Mouse (Mus musculus) intestine, postnatal 0 days (tissue): ENCODE measurements around the gene Supt4a. TPM values are rescaled to one million over a fixed set of nuclear protein-coding genes. Genes with fewer than 3 reads are reported as not detected.

Experiments
- ATAC-seq: fragments of 200-750 bp; cut with Nextera tagmentation; 2 replicates; pipeline ENCODE4 v1.8.0; 2017; ENCODE audit warnings: mild to moderate bottlenecking, moderate TSS enrichment, moderate library complexity
- H3K27ac ChIP-seq: fragments of 300-500 bp; sonication (generic); 2 replicates; pipeline ENCODE4 v1.5.1; 2014; ENCODE audit warnings: mild to moderate bottlenecking, low read depth, low read length, moderate library complexity
- H3K27me3 ChIP-seq: fragments of 300-500 bp; sonication (generic); replicated peaks from 2 replicates; pipeline ENCODE4 v1.6.1; 2014; ENCODE audit warnings: low read length, mixed read lengths; ENCODE audit not compliant: control insufficient read depth, insufficient read depth
- H3K36me3 ChIP-seq: fragments of 300-500 bp; sonication (generic); 2 replicates; pipeline ENCODE4 v1.6.1; 2014; ENCODE audit warnings: mild to moderate bottlenecking, moderate library complexity; ENCODE audit not compliant: control insufficient read depth, insufficient read depth
- H3K4me1 ChIP-seq: fragments of 300-500 bp; sonication (generic); replicated peaks from 2 replicates; pipeline ENCODE4 v1.6.1; 2014; ENCODE audit warnings: antibody characterized with exemption, low read length, mixed read lengths; ENCODE audit not compliant: control insufficient read depth, insufficient read depth
- H3K4me2 ChIP-seq: fragments of 300-500 bp; sonication (generic); replicated peaks from 2 replicates; pipeline ENCODE4 v1.6.1; 2014; ENCODE audit warnings: low read depth, mild to moderate bottlenecking, moderate library complexity
- H3K4me3 ChIP-seq: fragments of 300-500 bp; sonication (generic); 2 replicates; pipeline ENCODE4 v1.5.1; 2014; ENCODE audit warnings: low read depth, low read length
- H3K9ac ChIP-seq: fragments of 300-500 bp; sonication (generic); 2 replicates; pipeline ENCODE4 v1.6.1; 2014; ENCODE audit warnings: mild to moderate bottlenecking, low read depth, low read length
- H3K9me3 ChIP-seq: fragments of 300-500 bp; sonication (generic); 2 replicates; pipeline ENCODE4 v1.6.1; 2016; ENCODE audit warnings: mixed run types; ENCODE audit not compliant: control insufficient read depth
- CTCF ChIP-seq: sonication (generic); IDR thresholded peaks from 2 replicates; pipeline ENCODE4 v1.5.1; 2016; ENCODE audit warnings: low read depth, mild to moderate bottlenecking, control low read depth, antibody characterized with exemption, moderate library complexity
- WGBS: fragments of 180-500 bp; shearing (Covaris S2); extraction: QIAGEN DNeasy Blood & Tissue Kit; methylation state at CpG from one replicate; pipeline ENCODE4 v1.1.7; 2014; 5-methylcytosine and 5-hydroxymethylcytosine counted together
- polyA plus RNA-seq: library from polyadenylated mRNA; unstranded; fragments of >200 nt; fragmentation: Nextera tagmentation; extraction: Ambion mirVana; gene quantifications from 2 replicates; pipeline ENCODE4 v1.2.1, GENCODE M21; 2015

Gene Supt4a
- polyA plus RNA-seq, 1 experiment from 2014 or later, result 87.5 TPM

DNA sequence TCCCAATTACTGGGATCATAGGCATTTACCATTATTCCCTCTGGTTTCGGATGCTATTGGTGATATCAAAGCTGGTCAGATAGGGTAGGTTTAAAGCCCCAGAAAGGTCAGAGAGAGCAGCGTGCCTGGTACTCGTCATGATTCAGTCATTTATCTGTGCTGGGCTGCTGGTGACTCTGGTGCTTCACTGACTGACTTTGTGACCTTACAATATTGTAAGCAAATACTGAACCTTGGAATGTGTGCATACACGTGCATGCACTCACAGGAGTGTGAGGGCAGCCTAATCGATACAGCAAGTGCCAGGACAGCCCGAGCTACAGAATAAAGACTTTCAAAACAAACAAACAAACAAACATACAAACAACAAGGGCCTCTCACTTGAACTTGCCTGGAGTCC is 1.7 kb upstream of the Supt4a start:
- Histone ChIP-seq H3K27me3 (no peaks in the 10 kb centered on the region), H3K4me2 (no peak overlapping the region), H3K36me3 (peaks cover 36% of the 10 kb centered on the region), H3K9ac (no peak overlapping the region), H3K4me3 (no peak overlapping the region), H3K27ac (no peak overlapping the region), H3K9me3 (no peaks in the 10 kb centered on the region), H3K4me1 (no peaks in the 10 kb centered on the region)
- ATAC-seq, result no peak
- no peak for TF ChIP-seq CTCF
- WGBS, result 44% methylated on average over 6 of the region's 6 CpGs

DNA sequence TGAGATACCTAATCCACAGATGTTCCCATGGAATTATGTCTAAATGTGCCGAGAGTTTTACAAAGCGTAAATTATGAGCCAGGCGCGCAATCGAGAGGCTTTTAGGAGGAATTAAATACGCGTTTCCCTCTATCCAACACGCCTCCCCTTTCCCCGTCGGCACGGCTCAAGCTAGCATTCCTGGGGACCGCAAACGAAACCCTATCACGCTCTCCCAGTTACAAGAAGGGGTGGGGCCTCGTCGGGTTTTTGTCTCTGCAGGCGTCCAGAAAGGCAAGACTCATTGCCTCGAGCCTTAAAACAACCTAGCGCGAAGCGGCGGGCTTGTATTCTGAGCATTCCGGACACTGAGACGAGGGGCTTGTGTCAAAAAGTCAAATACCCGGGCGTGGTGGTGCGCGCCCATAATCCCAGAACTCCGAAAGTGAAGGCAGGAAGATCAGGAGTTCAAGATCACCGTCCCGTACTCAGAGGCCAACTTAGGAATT is 661 bp upstream of the Supt4a start:
- Histone ChIP-seq H3K4me1 (no peaks in the 10 kb centered on the region), H3K9me3 (no peaks in the 10 kb centered on the region), H3K4me2 (peak overlapping the region; percentile 82), H3K36me3 (peaks cover 29% of the 10 kb centered on the region), H3K27me3 (no peaks in the 10 kb centered on the region), H3K27ac (peak overlapping the region; percentile 57; the same call in 1 of the 2 replicates), H3K4me3 (peak overlapping the region; percentile 73), H3K9ac (peak overlapping the region; percentile 81)
- ATAC-seq, result peak; percentile 46
- no peak for TF ChIP-seq CTCF
- under 1% methylated on average over 31 of the region's 31 CpGs for WGBS

DNA sequence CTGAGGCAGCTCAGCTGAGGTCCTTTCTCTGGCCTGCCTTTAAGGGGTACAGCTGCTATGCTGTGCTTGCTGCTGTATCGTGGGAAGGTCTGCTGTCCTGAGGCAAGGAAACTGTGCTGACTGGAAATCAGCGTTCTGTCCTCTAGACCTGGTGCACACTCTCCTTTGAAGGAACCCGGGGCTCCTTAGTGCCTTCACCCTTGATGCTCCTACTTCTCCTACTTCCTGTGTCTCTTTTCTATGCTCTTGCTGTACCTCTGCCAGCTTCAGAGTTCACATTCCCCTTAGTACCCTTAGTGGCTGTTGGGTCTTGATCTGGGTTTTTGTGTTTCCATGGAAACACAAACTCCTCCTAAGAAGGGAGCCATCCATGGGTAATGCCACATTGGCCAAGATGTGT is 6.3 kb downstream of the Supt4a start:
- 89% methylated on average over 3 of the region's 3 CpGs for WGBS
- TF ChIP-seq CTCF, result no peak
- no peak for ATAC-seq
- no peaks in the 10 kb centered on the region for H3K9me3 ChIP-seq
- H3K4me1 ChIP-seq, result no peaks in the 10 kb centered on the region
- no peak overlapping the region for H3K9ac ChIP-seq
- no peak overlapping the region for H3K4me3 ChIP-seq
- H3K27me3 ChIP-seq, result no peaks in the 10 kb centered on the region
- H3K27ac ChIP-seq, result no peak overlapping the region
- no peak overlapping the region for H3K4me2 ChIP-seq
- H3K36me3 ChIP-seq, result peaks cover 41% of the 10 kb centered on the region

DNA sequence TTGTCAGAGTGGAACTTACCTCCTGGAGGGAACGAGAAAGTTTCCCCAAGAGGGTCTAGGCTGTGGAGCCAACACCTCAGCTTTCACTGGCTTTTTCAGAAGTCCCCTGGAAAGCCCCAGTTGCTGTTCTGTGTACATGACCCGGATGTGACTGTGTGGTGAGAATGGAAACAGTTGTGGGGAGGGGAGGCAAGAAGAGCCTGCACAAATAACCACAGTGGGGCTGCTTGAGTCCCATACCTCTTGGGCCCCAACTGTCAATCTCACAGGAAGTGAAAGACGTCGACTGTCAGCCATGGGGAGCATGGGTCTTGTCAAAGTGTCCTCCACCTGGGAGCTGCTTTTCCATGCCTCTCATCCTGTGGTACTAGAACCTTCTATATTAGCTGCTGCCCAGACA is 7.6 kb downstream of the Supt4a start:
- Histone ChIP-seq H3K4me3 (no peak overlapping the region), H3K4me1 (no peaks in the 10 kb centered on the region), H3K4me2 (no peak overlapping the region), H3K27ac (no peak overlapping the region), H3K27me3 (no peaks in the 10 kb centered on the region), H3K9me3 (no peaks in the 10 kb centered on the region), H3K36me3 (peaks cover 33% of the 10 kb centered on the region), H3K9ac (no peak overlapping the region)
- WGBS, result 71% methylated on average over 4 of the region's 4 CpGs
- no peak for TF ChIP-seq CTCF
- no peak for ATAC-seq

DNA sequence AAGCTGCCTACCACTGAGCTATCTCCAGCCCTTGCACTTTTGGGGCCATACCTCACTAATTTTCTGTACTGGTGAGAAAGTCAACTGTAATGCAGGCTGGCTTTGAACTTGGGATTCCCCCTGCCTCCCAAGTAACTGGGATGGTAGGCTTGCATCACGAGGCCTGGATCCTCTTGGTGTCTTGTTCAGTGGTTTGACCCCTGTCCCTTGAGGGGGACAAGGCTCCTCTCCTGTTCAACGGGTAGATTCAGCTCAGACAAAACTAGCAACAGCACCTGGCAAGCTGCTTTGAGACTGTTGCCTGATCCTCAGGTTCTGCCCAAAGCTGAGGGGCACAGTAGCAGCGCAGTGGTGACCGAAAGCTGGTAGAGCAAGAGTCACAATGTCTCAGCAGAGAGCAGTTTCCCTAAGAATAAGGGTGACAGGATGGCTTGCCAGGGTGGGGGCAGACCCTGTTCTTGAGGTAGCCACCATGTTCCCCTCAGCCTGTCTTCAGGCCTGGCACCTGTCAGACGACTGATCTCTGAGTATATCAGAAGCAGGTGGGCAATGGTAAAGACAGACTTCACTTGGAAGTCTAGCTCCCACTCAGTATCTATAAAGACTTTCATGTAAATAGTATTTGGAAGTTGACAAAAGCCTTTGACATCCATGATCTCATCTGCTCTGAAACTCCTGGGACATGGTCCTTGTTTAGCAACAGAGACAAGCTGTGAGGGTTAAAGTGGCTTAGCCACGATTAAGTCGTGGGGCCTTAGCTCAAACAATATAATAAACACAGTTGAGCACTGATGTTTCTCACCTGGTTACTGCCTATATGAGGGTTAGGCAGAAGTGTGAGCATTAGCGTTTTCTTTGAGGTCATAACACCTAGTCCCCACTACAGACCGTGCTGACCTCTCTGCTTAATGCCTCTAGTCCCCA is 8.5 kb downstream of the Supt4a start:
- 71% methylated on average over 9 of the region's 9 CpGs for WGBS
- H3K27me3 ChIP-seq, result no peaks in the 10 kb centered on the region
- no peak for ATAC-seq

DNA sequence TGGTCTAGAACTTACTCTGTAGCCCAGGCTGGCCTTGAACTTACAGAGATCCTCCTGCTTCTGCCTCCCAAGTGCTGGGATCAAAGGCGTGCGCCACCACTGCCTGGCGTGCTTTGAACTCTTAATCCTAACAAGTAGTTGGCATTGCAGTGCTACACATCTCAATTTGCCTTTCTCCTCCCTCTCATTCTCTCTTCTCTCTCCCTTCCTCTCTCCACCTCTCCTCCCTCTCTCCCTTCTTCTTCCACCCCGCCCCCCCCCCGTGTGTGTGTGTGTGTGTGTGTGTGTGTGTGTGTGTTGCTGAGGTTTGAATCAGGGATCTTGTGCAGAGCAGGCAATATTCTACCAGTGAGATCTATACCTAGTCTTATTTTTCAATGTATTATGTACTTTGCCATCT is 10.0 kb downstream of the Supt4a start:
- no peak overlapping the region for H3K4me3 ChIP-seq
- H3K27me3 ChIP-seq, result no peaks in the 10 kb centered on the region
- no peaks in the 10 kb centered on the region for H3K4me1 ChIP-seq
- H3K36me3 ChIP-seq, result peaks cover 21% of the 10 kb centered on the region
- 89% methylated on average over 4 of the region's 5 CpGs for WGBS
- H3K27ac ChIP-seq, result no peak overlapping the region
- no peak overlapping the region for H3K4me2 ChIP-seq
- TF ChIP-seq CTCF, result no peak
- no peak overlapping the region for H3K9ac ChIP-seq
- H3K9me3 ChIP-seq, result no peaks in the 10 kb centered on the region
- no peak for ATAC-seq

More for the DNA sequence above, 8.5 kb downstream of the Supt4a start:
- Histone ChIP-seq H3K4me1 (no peaks in the 10 kb centered on the region), H3K9me3 (no peaks in the 10 kb centered on the region), H3K36me3 (peaks cover 26% of the 10 kb centered on the region), H3K4me2 (no peak overlapping the region), H3K4me3 (no peak overlapping the region), H3K9ac (no peak overlapping the region), H3K27ac (no peak overlapping the region)
- TF ChIP-seq CTCF, result no peak
